Mouse (Mus musculus) left cerebral cortex, adult 2 months (tissue): Measurements from ENCODE around the gene Zfp91. TPM values are rescaled to one million over a fixed set of nuclear protein-coding genes. Genes with fewer than 3 reads are reported as not detected.

Source experiments
- DNase-seq, 2 experiments: peaks; one replicate each; pipeline ENCODE4 v3.0.0; 2021 to 2022; ENCODE audit warnings: low spot score in 2 of 2, mixed read lengths in 1 of 2; ENCODE audit errors: extremely low spot score in 1 of 2
- H3K27ac ChIP-seq: fragments of 200-600 bp; 2 replicates; pipeline ENCODE4 v1.8.1; 2022
- H3K4me3 ChIP-seq: fragments of 200-600 bp; 2 replicates; pipeline ENCODE4 v1.8.1; 2022
- CTCF ChIP-seq: fragments of 200-600 bp; IDR thresholded peaks from 2 replicates; pipeline ENCODE4 v1.8.1; 2022; ENCODE audit warnings: antibody characterized with exemption, mild to moderate bottlenecking, moderate library complexity
- intact Hi-C: fragments of 180-260 bp; cut with DNase I; formaldehyde crosslinking; loops from one replicate; pipeline ENCODE4 v1.15.1; 2025
- total RNA-seq, 2 experiments: library from RNA; stranded (reverse); gene quantifications; 2 replicates each; pipeline ENCODE4 v1.2.3; 2021

The Zfp91 gene
- total RNA-seq, 2 experiments from 2014 or later, result 89.2 to 97.0 TPM

GRCm38 (mm10) chr19:12805730-12806129, 9.8 kb upstream of the Zfp91 start:
- intact Hi-C loops, result no loop called here
- no peak overlapping the region for H3K4me3 ChIP-seq
- H3K27ac ChIP-seq, result no peak overlapping the region
- DNase-seq, result no peak
- no peak for TF ChIP-seq CTCF

GRCm38 (mm10) chr19:12804237-12804636, 8.3 kb upstream of the Zfp91 start:
- intact Hi-C loops, result no loop called here
- no peak for DNase-seq
- no peak for TF ChIP-seq CTCF
- Histone ChIP-seq H3K4me3 (no peak overlapping the region), H3K27ac (no peak overlapping the region)

- no peak for TF ChIP-seq CTCF
- no peak for DNase-seq
- H3K27ac ChIP-seq, result peak overlapping the region; percentile 48
- intact Hi-C loops, result no loop called here
- H3K4me3 ChIP-seq, result no peak overlapping the region
Measured at GRCm38 (mm10) chr19:12802830-12803229, 6.9 kb upstream of the Zfp91 start.

- intact Hi-C loops, result no loop called here
- TF ChIP-seq CTCF, result no peak
- H3K27ac ChIP-seq, result no peak overlapping the region
- H3K4me3 ChIP-seq, result no peak overlapping the region
- DNase-seq, result no peak
Measured at GRCm38 (mm10) chr19:12801046-12801445, 5.1 kb upstream of the Zfp91 start.

GRCm38 (mm10) chr19:12800621-12801020, 4.7 kb upstream of the Zfp91 start:
- DNase-seq, result no peak
- H3K27ac ChIP-seq, result no peak overlapping the region
- intact Hi-C loops, result no loop called here
- TF ChIP-seq CTCF, result no peak
- H3K4me3 ChIP-seq, result no peak overlapping the region

GRCm38 (mm10) chr19:12799081-12799480, 3.2 kb upstream of the Zfp91 start:
- no peak overlapping the region for H3K4me3 ChIP-seq
- no peak for TF ChIP-seq CTCF
- no peak overlapping the region for H3K27ac ChIP-seq
- DNase-seq, result no peak
- intact Hi-C loops, result loop anchor here (5.0 to 10.0 kb wide), 4 partner anchors 282 to 884 kb away; partner anchors contain the start of genes Dtx4 and Patl1

GRCm38 (mm10) chr19:12798404-12798803, 2.5 kb upstream of the Zfp91 start:
- no peak for TF ChIP-seq CTCF
- H3K27ac ChIP-seq, result no peak overlapping the region
- DNase-seq, result no peak
- intact Hi-C loops, result loop anchor here (5.0 to 10.0 kb wide), 4 partner anchors 281 to 884 kb away; partner anchors contain the start of genes Dtx4 and Patl1
- no peak overlapping the region for H3K4me3 ChIP-seq

GRCm38 (mm10) chr19:12797071-12797470, 1.1 kb upstream of the Zfp91 start:
- peak; percentile 58 for TF ChIP-seq CTCF
- DNase-seq, result no peak

GRCm38 (mm10) chr19:12796328-12796931, 504 bp upstream of the Zfp91 start:
- peak; percentile 50 to 69 for DNase-seq
- H3K4me3 ChIP-seq, result peak overlapping the region; percentile 90
- no peak for TF ChIP-seq CTCF
- peak overlapping the region; percentile 99 for H3K27ac ChIP-seq
- intact Hi-C loops, result loop anchor here (2.0 to 10.0 kb wide), 6 partner anchors 74 to 882 kb away; partner anchors contain the start of genes Dtx4 and Patl1

More at GRCm38 (mm10) chr19:12797071-12797470, 1.1 kb upstream of the Zfp91 start:
- intact Hi-C loops, result loop anchor here (2.0 to 10.0 kb wide), 6 partner anchors 74 to 882 kb away; partner anchors contain the start of genes Dtx4 and Patl1
- Histone ChIP-seq H3K4me3 (peak overlapping the region; percentile 90), H3K27ac (peak overlapping the region; percentile 99)

GRCm38 (mm10) chr19:12795110-12795509, 816 bp downstream of the Zfp91 start:
- intact Hi-C loops, result loop anchor here (2.0 to 10.0 kb wide), 5 partner anchors 278 to 880 kb away; partner anchors contain the start of genes Dtx4 and Patl1
- Histone ChIP-seq H3K27ac (peak overlapping the region; percentile 98), H3K4me3 (peak overlapping the region; percentile 90)
- no peak for TF ChIP-seq CTCF
- DNase-seq, result no peak

- Histone ChIP-seq H3K4me3 (peak overlapping the region; percentile 90), H3K27ac (peak overlapping the region; percentile 98)
- peak; percentile 83 for TF ChIP-seq CTCF
- peak; percentile 93 to 96 for DNase-seq
- intact Hi-C loops, result loop anchor here (2.0 to 10.0 kb wide), 5 partner anchors 277 to 880 kb away; partner anchors contain the start of genes Dtx4 and Patl1
Measured at GRCm38 (mm10) chr19:12794056-12795044, 1.6 kb downstream of the Zfp91 start.
